Mouse (Mus musculus) hindbrain, embryonic 14.5 days (tissue): ENCODE data around the gene Nek2. TPM values are rescaled to one million over a fixed set of nuclear protein-coding genes. Genes with fewer than 3 reads are reported as not detected.

Experiments used
- ATAC-seq: fragments of 200-750 bp; cut with Nextera tagmentation; 2 replicates; pipeline ENCODE4 v1.8.0; 2017; ENCODE audit warnings: moderate number of reproducible peaks, mild to moderate bottlenecking, moderate TSS enrichment, moderate library complexity; ENCODE audit not compliant: low FRiP score
- DNase-seq: peaks from one replicate; pipeline ENCODE4 v3.0.0-alpha.2; 2015; ENCODE audit warnings: low spot score
- H3K27ac ChIP-seq: fragments of 300-500 bp; sonication (generic); 2 replicates; pipeline ENCODE4 v1.5.1; 2014; ENCODE audit warnings: mild to moderate bottlenecking, moderate library complexity
- H3K27me3 ChIP-seq: fragments of 300-500 bp; sonication (generic); 2 replicates; pipeline ENCODE4 v1.6.1; 2014; ENCODE audit warnings: mild to moderate bottlenecking, low read length, mixed read lengths; ENCODE audit not compliant: control insufficient read depth, insufficient read depth
- H3K36me3 ChIP-seq: fragments of 300-500 bp; sonication (generic); replicated peaks from 2 replicates; pipeline ENCODE4 v1.6.1; 2014; ENCODE audit not compliant: control insufficient read depth, insufficient read depth
- H3K4me1 ChIP-seq: fragments of 300-500 bp; sonication (generic); replicated peaks from 2 replicates; pipeline ENCODE4 v1.6.1; 2014; ENCODE audit warnings: antibody characterized with exemption, low read length, mixed read lengths; ENCODE audit not compliant: control insufficient read depth, insufficient read depth
- H3K4me2 ChIP-seq: fragments of 300-500 bp; sonication (generic); replicated peaks from 2 replicates; pipeline ENCODE4 v1.6.1; 2014; ENCODE audit warnings: mild to moderate bottlenecking, moderate library complexity
- H3K4me3 ChIP-seq: fragments of 300-500 bp; sonication (generic); replicated peaks from 2 replicates; pipeline ENCODE4 v1.5.1; 2014; ENCODE audit warnings: mild to moderate bottlenecking, low read length
- H3K9ac ChIP-seq: fragments of 300-500 bp; sonication (generic); 2 replicates; pipeline ENCODE4 v1.6.1; 2014
- H3K9me3 ChIP-seq: fragments of 300-500 bp; sonication (generic); 2 replicates; pipeline ENCODE4 v1.6.1; 2016; ENCODE audit warnings: low read length; ENCODE audit not compliant: control insufficient read depth
- WGBS: fragments of 180-500 bp; shearing (Covaris S2); extraction: QIAGEN DNeasy Blood & Tissue Kit; methylation state at CpG from one replicate; pipeline ENCODE4 v1.1.7; 2014; 5-methylcytosine and 5-hydroxymethylcytosine counted together
- polyA plus RNA-seq: library from polyadenylated mRNA; unstranded; fragments of >200 nt; fragmentation: Nextera tagmentation; extraction: Ambion mirVana; gene quantifications from 2 replicates; pipeline ENCODE4 v1.2.1, GENCODE M21; 2014

Nek2 gene
- polyA plus RNA-seq, 1 experiment from 2014 or later, result 6.2 TPM

- Histone ChIP-seq H3K27me3 (no peaks in the 10 kb centered on the region), H3K36me3 (no peaks in the 10 kb centered on the region; the same call in 1 of the 2 replicates), H3K4me1 (no peaks in the 10 kb centered on the region), H3K4me3 (no peak overlapping the region), H3K9me3 (no peaks in the 10 kb centered on the region), H3K4me2 (no peak overlapping the region), H3K27ac (no peak overlapping the region), H3K9ac (no peak overlapping the region)
- 89% methylated on average over 3 of the region's 3 CpGs for WGBS
- ATAC-seq, result no peak
- DNase-seq, result no peak
Observed at GRCm38 (mm10) chr1:191829124-191829523, 7.9 kb downstream of the Nek2 start.

GRCm38 (mm10) chr1:191833396-191833795, 12.2 kb downstream of the Nek2 start:
- Histone ChIP-seq H3K4me3 (no peak overlapping the region), H3K4me1 (no peaks in the 10 kb centered on the region), H3K9me3 (no peaks in the 10 kb centered on the region), H3K27ac (no peak overlapping the region), H3K27me3 (no peaks in the 10 kb centered on the region), H3K9ac (no peak overlapping the region), H3K4me2 (no peak overlapping the region), H3K36me3 (no peaks in the 10 kb centered on the region; the same call in 1 of the 2 replicates)
- DNase-seq (no peak), ATAC-seq (no peak)
- 97% methylated on average over 6 of the region's 6 CpGs for WGBS

- Histone ChIP-seq H3K36me3 (no peaks in the 10 kb centered on the region; the same call in 1 of the 2 replicates), H3K4me1 (no peaks in the 10 kb centered on the region), H3K27ac (no peak overlapping the region), H3K9ac (no peak overlapping the region), H3K4me3 (no peak overlapping the region), H3K9me3 (no peaks in the 10 kb centered on the region), H3K27me3 (no peaks in the 10 kb centered on the region), H3K4me2 (no peak overlapping the region)
- DNase-seq (peak; percentile 80), ATAC-seq (peak; percentile 14; the same call in 1 of the 2 replicates)
- 12% methylated on average over 19 of the region's 19 CpGs for WGBS
Observed at GRCm38 (mm10) chr1:191834825-191835224, 13.6 kb downstream of the Nek2 start.

- Histone ChIP-seq H3K4me2 (no peak overlapping the region), H3K4me3 (no peak overlapping the region), H3K27me3 (no peaks in the 10 kb centered on the region), H3K9me3 (no peaks in the 10 kb centered on the region), H3K4me1 (no peaks in the 10 kb centered on the region), H3K9ac (no peak overlapping the region), H3K36me3 (no peaks in the 10 kb centered on the region), H3K27ac (no peak overlapping the region)
- no peak for DNase-seq
- ATAC-seq, result no peak
- 51% methylated on average over 5 of the region's 5 CpGs for WGBS
Observed at GRCm38 (mm10) chr1:191836318-191836985, 15.2 kb downstream of the Nek2 start.

GRCm38 (mm10) chr1:191837691-191838090, 16.4 kb downstream of the Nek2 start:
- Histone ChIP-seq H3K27ac (no peak overlapping the region), H3K9me3 (no peaks in the 10 kb centered on the region), H3K4me2 (no peak overlapping the region), H3K4me1 (no peaks in the 10 kb centered on the region), H3K27me3 (no peaks in the 10 kb centered on the region), H3K4me3 (no peak overlapping the region), H3K36me3 (no peaks in the 10 kb centered on the region), H3K9ac (no peak overlapping the region)
- ATAC-seq, result no peak
- 94% methylated on average over 3 of the region's 3 CpGs for WGBS
- DNase-seq, result no peak

- 41% methylated on average over 17 of the region's 17 CpGs for WGBS
- no peak overlapping the region for H3K9ac ChIP-seq
- ATAC-seq (no peak), DNase-seq (no peak)
- no peak overlapping the region for H3K4me3 ChIP-seq
- H3K4me2 ChIP-seq, result no peak overlapping the region
- H3K9me3 ChIP-seq, result no peaks in the 10 kb centered on the region
- H3K27me3 ChIP-seq, result no peaks in the 10 kb centered on the region
- H3K27ac ChIP-seq, result no peak overlapping the region
- H3K4me1 ChIP-seq, result no peaks in the 10 kb centered on the region
- H3K36me3 ChIP-seq, result no peaks in the 10 kb centered on the region
Observed at GRCm38 (mm10) chr1:191838994-191839741, 17.9 kb downstream of the Nek2 start.

GRCm38 (mm10) chr1:191840774-191841565, 19.7 kb downstream of the Nek2 start:
- DNase-seq (no peak), ATAC-seq (no peak)
- 82% methylated on average over 11 of the region's 11 CpGs for WGBS

GRCm38 (mm10) chr1:191842247-191842646, 21.0 kb downstream of the Nek2 start:
- Histone ChIP-seq H3K9me3 (no peaks in the 10 kb centered on the region), H3K27ac (no peak overlapping the region), H3K27me3 (no peaks in the 10 kb centered on the region), H3K4me3 (no peak overlapping the region), H3K36me3 (no peaks in the 10 kb centered on the region), H3K9ac (no peak overlapping the region), H3K4me1 (no peaks in the 10 kb centered on the region), H3K4me2 (no peak overlapping the region)
- no peak for ATAC-seq
- DNase-seq, result no peak
- WGBS, result 88% methylated on average over 12 of the region's 12 CpGs

More at GRCm38 (mm10) chr1:191840774-191841565, 19.7 kb downstream of the Nek2 start:
- no peak overlapping the region for H3K27ac ChIP-seq
- H3K4me2 ChIP-seq, result no peak overlapping the region
- no peaks in the 10 kb centered on the region for H3K36me3 ChIP-seq
- H3K27me3 ChIP-seq, result no peaks in the 10 kb centered on the region
- no peak overlapping the region for H3K4me3 ChIP-seq
- H3K4me1 ChIP-seq, result no peaks in the 10 kb centered on the region
- no peak overlapping the region for H3K9ac ChIP-seq
- H3K9me3 ChIP-seq, result no peaks in the 10 kb centered on the region

- 76% methylated on average over 5 of the region's 5 CpGs for WGBS
- Histone ChIP-seq H3K9me3 (no peaks in the 10 kb centered on the region), H3K4me1 (no peaks in the 10 kb centered on the region)
Observed at GRCm38 (mm10) chr1:191846667-191847066, 25.4 kb downstream of the Nek2 start.

More at GRCm38 (mm10) chr1:191846667-191847066, 25.4 kb downstream of the Nek2 start:
- H3K4me2 ChIP-seq, result no peak overlapping the region
- ATAC-seq (no peak), DNase-seq (no peak)
- no peaks in the 10 kb centered on the region for H3K36me3 ChIP-seq
- H3K27me3 ChIP-seq, result no peaks in the 10 kb centered on the region
- H3K4me3 ChIP-seq, result no peak overlapping the region
- no peak overlapping the region for H3K9ac ChIP-seq
- no peak overlapping the region for H3K27ac ChIP-seq
